Mouse (Mus musculus): ENCODE measurements around the gene Olfr1112. TPM values are rescaled to one million over a fixed set of nuclear protein-coding genes. Genes with fewer than 3 reads are reported as not detected.

Olfr1112 gene
- not detected for total RNA-seq (2023)

DNA sequence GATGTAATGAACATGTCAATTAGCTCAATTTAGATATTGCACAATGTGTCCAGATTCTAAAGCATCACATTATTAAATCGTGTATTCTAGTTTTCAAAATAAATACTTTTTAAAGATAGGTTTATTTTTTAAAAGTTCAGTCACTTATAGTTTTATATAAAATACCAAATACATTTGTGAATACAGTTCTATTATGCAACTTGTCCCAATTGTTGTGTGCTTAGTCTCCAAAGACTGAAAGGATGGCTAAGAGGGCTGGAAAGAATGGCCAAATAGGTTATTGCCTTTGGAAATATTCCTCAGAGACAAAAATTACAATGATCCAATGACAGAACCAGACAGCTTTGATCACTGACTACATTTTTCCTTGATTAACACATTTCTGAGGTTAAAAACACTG, at the start of gene Olfr1112:
Gene Olfr1112 (plus strand): TSS at position 301 of the 400 bp plus-strand sequence.

GRCm38 (mm10) chr2:87140200-87140599, 47.4 kb upstream of the Olfr1112 start, which contains the start of gene Olfr1110:
Olfr1110 (minus strand) TSS chr2:87140300.

DNA sequence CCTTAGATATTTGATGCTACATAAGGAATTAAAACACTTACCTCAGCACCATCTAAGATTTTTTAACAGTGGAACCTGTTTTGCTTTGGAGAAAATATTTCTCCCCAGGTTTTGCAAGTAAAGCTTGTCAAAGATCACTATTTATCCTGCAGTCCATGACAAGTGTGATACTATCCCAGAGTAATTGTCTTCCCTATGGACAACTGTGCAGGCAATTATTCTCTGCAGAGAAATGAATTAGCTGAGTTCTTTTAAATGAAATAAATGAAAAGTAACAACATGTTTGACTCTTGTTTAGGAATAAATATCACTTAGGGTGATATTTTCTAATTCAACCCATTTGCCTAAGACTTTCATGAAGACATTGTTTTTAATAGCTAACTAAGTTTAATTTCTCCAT, 35.1 kb upstream of the Olfr1112 start, which contains the start of gene Olfr1111:
Gene Olfr1111 (minus strand): TSS at position 101 of the 400 bp plus-strand sequence.

GRCm38 (mm10) chr2:87208670-87209069, 21.1 kb downstream of the Olfr1112 start, which contains the start of gene Olfr1113:
Olfr1113 (plus strand) TSS chr2:87208970.

Other genes with a start within 250 kb of the Olfr1112 start
- gene Olfr1099, start 227.1 kb upstream of the Olfr1112 start, total RNA-seq (2023) = not detected
- gene Olfr1100, start 207.8 kb upstream of the Olfr1112 start, total RNA-seq (2023) = not detected
- gene Olfr1101, start 196.6 kb upstream of the Olfr1112 start, total RNA-seq (2023) = not detected
- not detected for gene Olfr1102, start 189.4 kb upstream of the Olfr1112 start, total RNA-seq (2023)
- not detected for gene Olfr1104, start 160.7 kb upstream of the Olfr1112 start, total RNA-seq (2023)
- not detected for gene Olfr1105, start 151.3 kb upstream of the Olfr1112 start, total RNA-seq (2023)
- not detected for gene Olfr1106, start 135.5 kb upstream of the Olfr1112 start, total RNA-seq (2023)
- gene Olfr1107, start 112.0 kb upstream of the Olfr1112 start, total RNA-seq (2023) = not detected
- not detected for gene Olfr1109, start 91.8 kb upstream of the Olfr1112 start, total RNA-seq (2023)
- not detected for gene Olfr259, start 73.2 kb upstream of the Olfr1112 start, total RNA-seq (2023)
- gene Olfr1110, start 47.5 kb upstream of the Olfr1112 start, total RNA-seq (2023) = not detected
- gene Olfr1111, start 35.2 kb upstream of the Olfr1112 start, total RNA-seq (2023) = not detected
- not detected for gene Olfr1113, start 21.2 kb downstream of the Olfr1112 start, total RNA-seq (2023)
- gene Olfr1115, start 60.2 kb downstream of the Olfr1112 start, total RNA-seq (2023) = not detected
- not detected for gene Olfr1116, start 79.7 kb downstream of the Olfr1112 start, total RNA-seq (2023)
- gene Olfr1118, start 119.8 kb downstream of the Olfr1112 start, total RNA-seq (2023) = not detected
- not detected for gene Olfr1120, start 167.0 kb downstream of the Olfr1112 start, total RNA-seq (2023)
- gene Olfr1121, start 182.1 kb downstream of the Olfr1112 start, total RNA-seq (2023) = not detected
- gene Olfr1122, start 198.1 kb downstream of the Olfr1112 start, total RNA-seq (2023) = not detected
- not detected for gene Olfr1123, start 228.8 kb downstream of the Olfr1112 start, total RNA-seq (2023)
- not detected for gene Olfr1124, start 242.5 kb downstream of the Olfr1112 start, total RNA-seq (2023)

Measured in B cell, adult 67 days (primary cell).